Mouse (Mus musculus) CD4-positive helper T cell, adult 2 months (primary cell): Measurements from ENCODE around the gene Snx22.

Source experiments
- DNase-seq: peaks from one replicate; pipeline ENCODE4 v3.0.0-alpha.2; 2012; ENCODE audit warnings: low read depth, missing footprints, low spot score

Gene Snx22

GRCm38 (mm10) chr9:66068971-66069391, 538 bp downstream of the Snx22 start:
- peak; percentile 29 for DNase-seq

- DNase-seq, result no peak
Measured at GRCm38 (mm10) chr9:66068056-66068455, 1.5 kb downstream of the Snx22 start.

- no peak for DNase-seq
Measured at GRCm38 (mm10) chr9:66067542-66067941, 2.0 kb downstream of the Snx22 start.

- no peak for DNase-seq
Measured at GRCm38 (mm10) chr9:66066791-66067190, 2.7 kb downstream of the Snx22 start.

GRCm38 (mm10) chr9:66064316-66064715, 5.2 kb downstream of the Snx22 start:
- no peak for DNase-seq

- DNase-seq, result no peak
Measured at GRCm38 (mm10) chr9:66063446-66063845, 6.1 kb downstream of the Snx22 start.

- DNase-seq, result no peak
Measured at GRCm38 (mm10) chr9:66061656-66062055, 7.9 kb downstream of the Snx22 start.

GRCm38 (mm10) chr9:66060986-66061385, 8.5 kb downstream of the Snx22 start:
- no peak for DNase-seq

- DNase-seq, result no peak
Measured at GRCm38 (mm10) chr9:66060308-66060647, 9.2 kb downstream of the Snx22 start.

- DNase-seq, result peak; percentile 97
Measured at GRCm38 (mm10) chr9:66059583-66060307, 9.8 kb downstream of the Snx22 start, which contains the start of gene Ppib. TSS of gene Ppib (plus strand) at chr9:66060222.

- DNase-seq, result no peak
Measured at GRCm38 (mm10) chr9:66053620-66054019, 15.9 kb downstream of the Snx22 start.

- DNase-seq, result no peak
Measured at GRCm38 (mm10) chr9:66052731-66053130, 16.8 kb downstream of the Snx22 start.

- DNase-seq, result no peak
Measured at GRCm38 (mm10) chr9:66051493-66051892, 18.0 kb downstream of the Snx22 start.

GRCm38 (mm10) chr9:66049931-66050601, 19.5 kb downstream of the Snx22 start:
- no peak for DNase-seq

- no peak for DNase-seq
Measured at GRCm38 (mm10) chr9:66043241-66043640, 26.3 kb downstream of the Snx22 start.

GRCm38 (mm10) chr9:66042331-66042730, 27.2 kb downstream of the Snx22 start:
- DNase-seq, result no peak

- DNase-seq, result no peak
Measured at GRCm38 (mm10) chr9:66040801-66041200, 28.7 kb downstream of the Snx22 start.

- DNase-seq, result no peak
Measured at GRCm38 (mm10) chr9:66039290-66039689, 30.2 kb downstream of the Snx22 start.

- DNase-seq, result no peak
Measured at GRCm38 (mm10) chr9:66038581-66038980, 30.9 kb downstream of the Snx22 start.

GRCm38 (mm10) chr9:66038082-66038481, 31.4 kb downstream of the Snx22 start:
- no peak for DNase-seq

GRCm38 (mm10) chr9:66020601-66021000, 48.9 kb downstream of the Snx22 start:
- DNase-seq, result no peak
